In the genomic region with DNA sequence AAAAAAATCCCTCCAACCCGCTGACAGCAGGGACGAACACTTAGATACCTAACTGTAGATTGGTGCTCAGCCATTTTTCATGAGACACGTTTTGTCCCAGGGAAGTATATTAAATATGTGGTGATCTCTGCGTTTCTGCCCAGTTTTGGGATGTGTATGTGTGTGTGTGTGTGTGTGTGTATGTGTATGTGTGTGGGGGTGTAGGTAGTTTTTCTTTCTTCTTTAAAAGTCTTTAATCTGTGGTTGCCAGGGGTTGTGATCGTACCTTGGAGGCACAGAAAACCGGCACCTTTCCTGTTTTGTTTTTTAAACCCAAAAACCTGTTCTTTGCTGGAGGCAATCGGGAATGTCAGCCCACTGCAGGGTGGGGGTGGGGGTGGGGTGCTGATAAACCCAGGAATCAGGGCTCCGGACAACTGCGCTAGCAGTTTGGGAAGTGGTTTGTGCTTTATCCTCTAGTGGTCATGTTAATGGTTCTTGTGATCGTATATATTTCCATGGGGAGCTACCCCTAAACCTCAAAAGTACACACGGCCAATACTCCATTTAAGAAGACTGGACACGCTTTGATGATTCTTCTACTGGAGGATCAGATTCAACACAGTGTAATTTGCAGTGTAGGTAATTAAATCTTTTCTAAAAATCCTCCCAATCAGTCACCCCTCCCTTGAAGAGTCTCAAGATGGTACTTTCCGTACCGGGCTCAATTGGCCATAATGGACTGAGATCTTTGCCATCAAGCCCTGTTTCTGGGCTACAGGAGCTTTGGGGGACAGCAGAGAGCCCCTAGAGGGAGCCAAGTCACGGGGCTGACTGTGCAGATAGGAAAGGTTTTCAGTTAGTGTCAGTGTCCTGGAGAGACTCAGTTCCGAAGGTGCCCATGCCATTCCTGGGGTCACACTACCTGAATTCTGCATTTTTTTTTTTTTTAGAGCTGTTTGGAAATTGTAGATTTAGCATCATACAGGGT, we compare ENCODE assay signal across 8 mouse cellular contexts. TPM values are rescaled to one million over a fixed set of nuclear protein-coding genes. Genes with fewer than 3 reads are reported as not detected.
DNase-seq lines count a peak whose midpoint lies in the region; ATAC-seq lines count a peak whose summit lies in the region.

No protein-coding gene starts in this region.

- peak overlapping the region; percentile 60 for H3K4me2 ChIP-seq in neural tube, embryonic 11.5 days (ENCODE audit: low read depth)
- H3K4me2 ChIP-seq in intestine, embryonic 16.5 days (ENCODE audit: low read depth, low read length): peak overlapping the region; percentile 70
- H3K4me2 ChIP-seq in midbrain, embryonic 14.5 days (ENCODE audit: low read length): peak overlapping the region; percentile 82

- peaks cover 4% of the 10 kb centered on the region; the same call in 1 of the 2 replicates for H3K4me1 ChIP-seq in neural tube, embryonic 11.5 days (ENCODE audit: control insufficient read depth, insufficient read depth, low read length)
- peaks cover 7% of the 10 kb centered on the region for H3K4me1 ChIP-seq in intestine, embryonic 16.5 days (ENCODE audit: control insufficient read depth, insufficient read depth, low read length)
- 0 out of 2 replicates have a peak, but pooled peaks cover 3% of the 10 kb centered on the region for H3K4me1 ChIP-seq in midbrain, embryonic 14.5 days (ENCODE audit: control insufficient read depth, insufficient read depth, low read length)

- H3K36me3 ChIP-seq in neural tube, embryonic 11.5 days (ENCODE audit: control insufficient read depth, insufficient read depth, low read length): no peaks in the 10 kb centered on the region
- H3K36me3 ChIP-seq in intestine, embryonic 16.5 days (ENCODE audit: control insufficient read depth, insufficient read depth, low read length): no peaks in the 10 kb centered on the region
- no peaks in the 10 kb centered on the region for H3K36me3 ChIP-seq in midbrain, embryonic 14.5 days (ENCODE audit: control insufficient read depth, insufficient read depth, low read length)

- no peak for ATAC-seq in neural tube, embryonic 11.5 days (ENCODE audit: insufficient read depth, low FRiP score, low TSS enrichment)
- no peak for ATAC-seq in intestine, embryonic 16.5 days
- no peak for ATAC-seq in midbrain, embryonic 14.5 days (ENCODE audit: low FRiP score, low TSS enrichment)
- ATAC-seq in granulocyte monocyte progenitor cell, adult 5-6 weeks (replicated peaks; ENCODE audit: poor library complexity, severe bottlenecking): no peak

- no peak overlapping the region for H3K27ac ChIP-seq in neural tube, embryonic 11.5 days (ENCODE audit: low read depth, low read length)
- no peak overlapping the region for H3K27ac ChIP-seq in intestine, embryonic 16.5 days (ENCODE audit: low read length)
- H3K27ac ChIP-seq in midbrain, embryonic 14.5 days (replicated peaks; ENCODE audit: low read depth, low read length): peak overlapping the region; percentile 74; the same call in 1 of the 2 replicates

- H3K27me3 ChIP-seq in neural tube, embryonic 11.5 days (ENCODE audit: control insufficient read depth, insufficient read depth, low read length): no peaks in the 10 kb centered on the region
- H3K27me3 ChIP-seq in intestine, embryonic 16.5 days (replicated peaks; ENCODE audit: control insufficient read depth, insufficient read depth, low read length): no peaks in the 10 kb centered on the region
- H3K27me3 ChIP-seq in midbrain, embryonic 14.5 days (ENCODE audit: control insufficient read depth, insufficient read depth, low read length): no peaks in the 10 kb centered on the region; the same call in 1 of the 2 replicates

- H3K4me3 ChIP-seq in neural tube, embryonic 11.5 days (ENCODE audit: low read depth, low read length): peak overlapping the region; percentile 78
- H3K4me3 ChIP-seq in intestine, embryonic 16.5 days (ENCODE audit: low read length): peak overlapping the region; percentile 63
- H3K4me3 ChIP-seq in midbrain, embryonic 14.5 days (replicated peaks; ENCODE audit: low read depth, low read length): peak overlapping the region; percentile 54

- peak; percentile 53 for DNase-seq in adrenal gland, adult 2 months
- DNase-seq in adrenal gland, adult 8-10 months: no peak
- no peak for DNase-seq in neural tube, embryonic 11.5 days (ENCODE audit: low spot score)
- no peak for DNase-seq in neural tube, embryonic 10.5 days (ENCODE audit: extremely low spot score, low spot score)
- DNase-seq in midbrain, embryonic 14.5 days: peak; percentile 28
- DNase-seq in thymus, postnatal 14 days: no peak

- H3K9me3 ChIP-seq in neural tube, embryonic 11.5 days (ENCODE audit: control insufficient read depth, low read length): no peaks in the 10 kb centered on the region
- H3K9me3 ChIP-seq in intestine, embryonic 16.5 days (ENCODE audit: control insufficient read depth, low read length): no peaks in the 10 kb centered on the region
- H3K9me3 ChIP-seq in midbrain, embryonic 14.5 days (ENCODE audit: control insufficient read depth, low read length): no peaks in the 10 kb centered on the region

- H3K9ac ChIP-seq in neural tube, embryonic 11.5 days (ENCODE audit: low read length): peak overlapping the region; percentile 77
- H3K9ac ChIP-seq in intestine, embryonic 16.5 days (ENCODE audit: low read depth, low read length): peak overlapping the region; percentile 88
- no peak overlapping the region; the same call in 1 of the 2 replicates for H3K9ac ChIP-seq in midbrain, embryonic 14.5 days (replicated peaks; ENCODE audit: low read length)

- WGBS in neural tube, embryonic 11.5 days: 17% methylated on average over 16 of the region's 16 CpGs
- 19% methylated on average over 16 of the region's 16 CpGs for WGBS in intestine, embryonic 16.5 days
- 15% methylated on average over 16 of the region's 16 CpGs for WGBS in midbrain, embryonic 14.5 days

RNA-seq across cellular contexts. Expression of a gene that starts 1.4 kb away (rescaled TPM):
- total RNA-seq in adrenal gland, adult 2 months (2021): 10 to 100 TPM; 77.5 to 85.2 TPM
- polyA plus RNA-seq in adrenal gland, adult 2 months (2012; rRNA removed): 13.6 and 18.6 TPM in 2 replicates
- 10 to 100 TPM; 72.3 to 88.2 (median 80.0) TPM for total RNA-seq in adrenal gland, adult 8-10 months (2022)
- polyA plus RNA-seq in neural tube, embryonic 11.5 days (2014; fragmentation: Nextera tagmentation; extraction: Ambion mirVana): 3.8 and 4.5 TPM in 2 replicates
- polyA plus RNA-seq in intestine, embryonic 16.5 days (2015; fragmentation: Nextera tagmentation; extraction: Ambion mirVana): 3.1 and 3.2 TPM in 2 replicates
- 4.4 and 6.9 TPM in 2 replicates for polyA plus RNA-seq in midbrain, embryonic 14.5 days (2014; fragmentation: Nextera tagmentation; extraction: Ambion mirVana)
- total RNA-seq in granulocyte monocyte progenitor cell, adult 5-6 weeks (2014; fragmentation: Nextera tagmentation): 13.0 and 15.3 TPM in 2 replicates
- 13.5 and 14.1 TPM in 2 replicates for total RNA-seq in granulocyte monocyte progenitor cell, adult 5-6 weeks (2017)

Comparison
In these comparisons a context has a peak if more than half of its experiments do, and no peak if none do; other contexts are left out.
1. DNase-seq: peak in adrenal gland, adult 2 months (single experiment) and midbrain, embryonic 14.5 days (single experiment); none in adrenal gland, adult 8-10 months (single experiment), neural tube, embryonic 11.5 days (single experiment), neural tube, embryonic 10.5 days (single experiment) and thymus, postnatal 14 days (single experiment).
2. Peak in every context shown above with its lines, with median percentiles within 50 percentile points of each other: H3K4me2 ChIP-seq and H3K4me3 ChIP-seq.